Mouse (Mus musculus): Measurements from ENCODE around the gene Tcaf1.

DNA sequence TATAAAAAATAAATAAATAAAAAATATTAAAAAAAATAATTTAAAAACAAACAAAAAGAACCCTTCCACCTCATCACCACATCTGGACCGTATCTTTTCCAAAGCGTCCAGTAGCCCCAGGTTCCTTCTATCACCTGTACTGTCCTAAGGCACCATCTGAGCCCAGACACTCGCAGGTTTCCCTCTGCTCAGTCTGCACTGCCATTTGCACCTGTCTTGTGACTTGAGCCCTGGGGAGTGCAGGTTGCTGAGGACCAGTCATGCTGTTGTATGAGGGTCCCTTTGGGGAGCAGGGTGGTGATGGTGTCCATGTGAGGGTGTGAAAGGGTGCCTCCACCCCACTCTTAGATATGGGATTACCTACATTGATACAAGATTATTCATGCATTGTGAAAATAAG is 33.9 kb downstream of the Tcaf1 start:
- TF ChIP-seq EP300 (IDR thresholded peaks at IDR 0.05; ENCODE audit: low read depth) (no peak), CTCF (IDR thresholded peaks at IDR 0.05; ENCODE audit: low read depth) (no peak)

Measured in liver, postnatal 0 days (tissue).